Mouse (Mus musculus) right cerebral cortex, adult 18-20 months (tissue): Measurements from ENCODE around the gene Chit1.
A peak's percentile ranks its signal among the peaks of the same experiment; 100 is the strongest.

ENCODE experiments used
- DNase-seq: peaks from one replicate; pipeline ENCODE4 v3.0.0; 2022; ENCODE audit warnings: mixed read lengths

Chit1 gene

GRCm38 (mm10) chr1:134110979-134111378, at the start of gene Chit1:
Chit1 (plus strand) TSS chr1:134111242.
- DNase-seq: no peak

GRCm38 (mm10) chr1:134061915-134062314, 49.1 kb upstream of the Chit1 start:
- DNase-seq: no peak

GRCm38 (mm10) chr1:134062411-134063085, 48.5 kb upstream of the Chit1 start:
- no peak for DNase-seq

- peak; percentile 64 for DNase-seq
Observed at GRCm38 (mm10) chr1:134063086-134063772, 47.8 kb upstream of the Chit1 start.

GRCm38 (mm10) chr1:134063773-134064125, 47.3 kb upstream of the Chit1 start:
- DNase-seq: no peak

GRCm38 (mm10) chr1:134064296-134064831, 46.7 kb upstream of the Chit1 start:
- DNase-seq: no peak

GRCm38 (mm10) chr1:134065241-134065809, 45.7 kb upstream of the Chit1 start:
- DNase-seq: no peak

- DNase-seq: no peak
Observed at GRCm38 (mm10) chr1:134066554-134066953, 44.5 kb upstream of the Chit1 start.

GRCm38 (mm10) chr1:134067143-134067619, 43.9 kb upstream of the Chit1 start:
- no peak for DNase-seq

GRCm38 (mm10) chr1:134070099-134070669, 40.9 kb upstream of the Chit1 start:
- DNase-seq: no peak

- no peak for DNase-seq
Observed at GRCm38 (mm10) chr1:134071411-134072018, 39.5 kb upstream of the Chit1 start.

- DNase-seq: no peak
Observed at GRCm38 (mm10) chr1:134073061-134073564, 37.9 kb upstream of the Chit1 start.

- no peak for DNase-seq
Observed at GRCm38 (mm10) chr1:134073658-134074057, 37.4 kb upstream of the Chit1 start.

- DNase-seq: no peak
Observed at GRCm38 (mm10) chr1:134074184-134074583, 36.9 kb upstream of the Chit1 start.

- DNase-seq: no peak
Observed at GRCm38 (mm10) chr1:134074606-134075005, 36.4 kb upstream of the Chit1 start.

GRCm38 (mm10) chr1:134075532-134075931, 35.5 kb upstream of the Chit1 start:
- no peak for DNase-seq

GRCm38 (mm10) chr1:134076789-134077188, 34.3 kb upstream of the Chit1 start:
- no peak for DNase-seq

GRCm38 (mm10) chr1:134077389-134078060, 33.5 kb upstream of the Chit1 start:
- no peak for DNase-seq

GRCm38 (mm10) chr1:134078061-134078795, 32.8 kb upstream of the Chit1 start:
- DNase-seq: no peak

- peak; percentile 96 for DNase-seq
Observed at GRCm38 (mm10) chr1:134078802-134079476, 32.1 kb upstream of the Chit1 start, which contains the start of gene Btg2. Btg2 (minus strand) TSS chr1:134079120.
